Mouse (Mus musculus): Measurements from ENCODE around the gene Cited4. TPM values are rescaled to one million over a fixed set of nuclear protein-coding genes. Genes with fewer than 3 reads are reported as not detected.
A peak's percentile ranks its signal among the peaks of the same experiment; 100 is the strongest.

Gene Cited4
- polyA plus RNA-seq (2014; fragmentation: Nextera tagmentation; extraction: Ambion mirVana): 7.1 and 7.6 TPM in 2 replicates

- Histone ChIP-seq H3K27me3 (ENCODE audit: control insufficient read depth, insufficient read depth, low read length) (peaks cover 20% of the 10 kb centered on the region), H3K4me1 (ENCODE audit: control insufficient read depth, insufficient read depth, low read length) (no peaks in the 10 kb centered on the region), H3K9me3 (replicated peaks; ENCODE audit: control insufficient read depth, low read length) (no peaks in the 10 kb centered on the region), H3K36me3 (replicated peaks; ENCODE audit: control insufficient read depth, insufficient read depth, low read depth, low read length) (no peaks in the 10 kb centered on the region), H3K9ac (replicated peaks; ENCODE audit: low read length) (peak within 1 kb of the TSS; percentile 44), H3K27ac (replicated peaks; ENCODE audit: low read depth, low read length) (no peak within 1 kb of the TSS), H3K4me2 (ENCODE audit: low read depth, low read length) (peak within 1 kb of the TSS; percentile 100), H3K4me3 (ENCODE audit: low read depth, low read length) (peak within 1 kb of the TSS; percentile 58)
- under 1% methylated on average over 49 of the region's 50 CpGs for WGBS
- DNase-seq (ENCODE audit: low spot score) (peak; percentile 94), ATAC-seq (replicated peaks; ENCODE audit: insufficient number of reproducible peaks, low FRiP score, low TSS enrichment, low read depth) (peak; percentile 86)
Measured at GRCm38 (mm10) chr4:120666358-120667024, at the start of gene Cited4. Gene Cited4, plus strand, starts transcription at chr4:120666572.

DNA sequence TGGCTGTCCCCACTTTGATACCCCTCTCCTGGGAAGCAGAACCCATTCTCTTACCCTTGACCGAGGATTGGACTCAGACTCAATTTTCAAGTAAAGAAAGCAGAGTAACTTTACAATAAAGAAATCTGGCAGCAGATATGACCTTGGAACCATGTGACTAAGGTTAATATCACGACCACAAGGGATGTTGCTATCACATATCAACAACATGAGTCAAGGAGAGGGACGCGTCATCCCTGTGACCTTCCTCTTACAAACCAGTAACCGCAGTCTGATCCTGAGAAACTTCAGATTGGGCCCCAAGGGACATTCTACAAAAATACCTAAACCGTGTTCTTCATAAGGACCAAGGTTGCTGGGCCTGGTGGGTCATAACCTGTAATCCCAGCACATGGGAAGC lies 38.6 kb upstream of the Cited4 start:
- no peak for DNase-seq (ENCODE audit: low spot score)
- no peaks in the 10 kb centered on the region for H3K36me3 ChIP-seq (replicated peaks; ENCODE audit: control insufficient read depth, insufficient read depth, low read depth, low read length)
- no peak overlapping the region for H3K27ac ChIP-seq (replicated peaks; ENCODE audit: low read depth, low read length)
- H3K9ac ChIP-seq (replicated peaks; ENCODE audit: low read length): no peak overlapping the region
- H3K4me2 ChIP-seq (ENCODE audit: low read depth, low read length): no peak overlapping the region
- H3K27me3 ChIP-seq (ENCODE audit: control insufficient read depth, insufficient read depth, low read length): no peaks in the 10 kb centered on the region
- no peak for ATAC-seq (replicated peaks; ENCODE audit: insufficient number of reproducible peaks, low FRiP score, low TSS enrichment, low read depth)
- H3K4me3 ChIP-seq (ENCODE audit: low read depth, low read length): no peak overlapping the region
- H3K9me3 ChIP-seq (replicated peaks; ENCODE audit: control insufficient read depth, low read length): no peaks in the 10 kb centered on the region
- WGBS: 80% methylated on average over 6 of the region's 6 CpGs
- no peaks in the 10 kb centered on the region for H3K4me1 ChIP-seq (ENCODE audit: control insufficient read depth, insufficient read depth, low read length)

GRCm38 (mm10) chr4:120630218-120630931 lies 36.0 kb upstream of the Cited4 start:
- Histone ChIP-seq H3K9ac (replicated peaks; ENCODE audit: low read length) (no peak overlapping the region), H3K4me1 (ENCODE audit: control insufficient read depth, insufficient read depth, low read length) (no peaks in the 10 kb centered on the region), H3K27ac (replicated peaks; ENCODE audit: low read depth, low read length) (no peak overlapping the region), H3K4me3 (ENCODE audit: low read depth, low read length) (no peak overlapping the region), H3K9me3 (replicated peaks; ENCODE audit: control insufficient read depth, low read length) (no peaks in the 10 kb centered on the region), H3K36me3 (replicated peaks; ENCODE audit: control insufficient read depth, insufficient read depth, low read depth, low read length) (no peaks in the 10 kb centered on the region), H3K4me2 (ENCODE audit: low read depth, low read length) (no peak overlapping the region), H3K27me3 (ENCODE audit: control insufficient read depth, insufficient read depth, low read length) (no peaks in the 10 kb centered on the region)
- ATAC-seq (replicated peaks; ENCODE audit: insufficient number of reproducible peaks, low FRiP score, low TSS enrichment, low read depth) (no peak), DNase-seq (ENCODE audit: low spot score) (no peak)
- WGBS: 84% methylated on average over 8 of the region's 8 CpGs

DNA sequence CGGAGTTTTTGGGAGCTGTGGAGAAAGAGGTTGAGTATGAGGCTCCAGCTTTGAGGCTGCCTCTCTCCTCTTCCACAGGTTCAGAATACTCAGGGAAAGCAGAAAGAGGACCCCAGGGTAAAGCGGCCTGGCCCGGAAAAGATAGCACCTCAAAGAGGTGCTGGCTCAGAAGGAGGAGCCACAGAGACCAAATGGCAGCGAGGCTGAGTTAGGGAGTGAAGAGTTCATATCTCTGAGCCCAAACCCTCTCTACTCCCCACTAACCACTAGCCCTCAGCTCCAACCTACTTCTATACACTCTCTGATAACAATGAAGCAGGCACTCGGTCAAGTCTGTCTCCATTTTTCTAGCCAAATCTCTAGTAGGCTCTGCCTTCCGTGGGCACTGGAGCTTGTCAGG lies 34.5 kb upstream of the Cited4 start:
- 80% methylated on average over 6 of the region's 6 CpGs for WGBS
- ATAC-seq (replicated peaks; ENCODE audit: insufficient number of reproducible peaks, low FRiP score, low TSS enrichment, low read depth): no peak; the same call in 1 of the 2 replicates
- no peak overlapping the region for H3K9ac ChIP-seq (replicated peaks; ENCODE audit: low read length)
- H3K4me2 ChIP-seq (ENCODE audit: low read depth, low read length): no peak overlapping the region
- H3K36me3 ChIP-seq (replicated peaks; ENCODE audit: control insufficient read depth, insufficient read depth, low read depth, low read length): no peaks in the 10 kb centered on the region
- no peaks in the 10 kb centered on the region for H3K4me1 ChIP-seq (ENCODE audit: control insufficient read depth, insufficient read depth, low read length)
- no peak for DNase-seq (ENCODE audit: low spot score)
- H3K27me3 ChIP-seq (ENCODE audit: control insufficient read depth, insufficient read depth, low read length): no peaks in the 10 kb centered on the region
- no peaks in the 10 kb centered on the region for H3K9me3 ChIP-seq (replicated peaks; ENCODE audit: control insufficient read depth, low read length)
- H3K27ac ChIP-seq (replicated peaks; ENCODE audit: low read depth, low read length): no peak overlapping the region
- no peak overlapping the region for H3K4me3 ChIP-seq (ENCODE audit: low read depth, low read length)

GRCm38 (mm10) chr4:120635351-120635750 lies 31.0 kb upstream of the Cited4 start:
- Histone ChIP-seq H3K27me3 (ENCODE audit: control insufficient read depth, insufficient read depth, low read length) (no peaks in the 10 kb centered on the region), H3K4me2 (ENCODE audit: low read depth, low read length) (no peak overlapping the region), H3K27ac (replicated peaks; ENCODE audit: low read depth, low read length) (no peak overlapping the region), H3K36me3 (replicated peaks; ENCODE audit: control insufficient read depth, insufficient read depth, low read depth, low read length) (no peaks in the 10 kb centered on the region), H3K9ac (replicated peaks; ENCODE audit: low read length) (no peak overlapping the region), H3K9me3 (replicated peaks; ENCODE audit: control insufficient read depth, low read length) (no peaks in the 10 kb centered on the region), H3K4me3 (ENCODE audit: low read depth, low read length) (no peak overlapping the region), H3K4me1 (ENCODE audit: control insufficient read depth, insufficient read depth, low read length) (no peaks in the 10 kb centered on the region)
- 71% methylated on average over 2 of the region's 2 CpGs for WGBS
- no peak for ATAC-seq (replicated peaks; ENCODE audit: insufficient number of reproducible peaks, low FRiP score, low TSS enrichment, low read depth)
- no peak for DNase-seq (ENCODE audit: low spot score)

GRCm38 (mm10) chr4:120641946-120642345 lies 24.4 kb upstream of the Cited4 start:
- Histone ChIP-seq H3K27ac (replicated peaks; ENCODE audit: low read depth, low read length) (no peak overlapping the region), H3K4me1 (ENCODE audit: control insufficient read depth, insufficient read depth, low read length) (no peaks in the 10 kb centered on the region), H3K36me3 (replicated peaks; ENCODE audit: control insufficient read depth, insufficient read depth, low read depth, low read length) (no peaks in the 10 kb centered on the region), H3K4me2 (ENCODE audit: low read depth, low read length) (no peak overlapping the region), H3K9ac (replicated peaks; ENCODE audit: low read length) (no peak overlapping the region), H3K4me3 (ENCODE audit: low read depth, low read length) (no peak overlapping the region), H3K9me3 (replicated peaks; ENCODE audit: control insufficient read depth, low read length) (no peaks in the 10 kb centered on the region), H3K27me3 (ENCODE audit: control insufficient read depth, insufficient read depth, low read length) (no peaks in the 10 kb centered on the region)
- DNase-seq (ENCODE audit: low spot score): no peak
- ATAC-seq (replicated peaks; ENCODE audit: insufficient number of reproducible peaks, low FRiP score, low TSS enrichment, low read depth): no peak
- 90% methylated on average over 6 of the region's 6 CpGs for WGBS

DNA sequence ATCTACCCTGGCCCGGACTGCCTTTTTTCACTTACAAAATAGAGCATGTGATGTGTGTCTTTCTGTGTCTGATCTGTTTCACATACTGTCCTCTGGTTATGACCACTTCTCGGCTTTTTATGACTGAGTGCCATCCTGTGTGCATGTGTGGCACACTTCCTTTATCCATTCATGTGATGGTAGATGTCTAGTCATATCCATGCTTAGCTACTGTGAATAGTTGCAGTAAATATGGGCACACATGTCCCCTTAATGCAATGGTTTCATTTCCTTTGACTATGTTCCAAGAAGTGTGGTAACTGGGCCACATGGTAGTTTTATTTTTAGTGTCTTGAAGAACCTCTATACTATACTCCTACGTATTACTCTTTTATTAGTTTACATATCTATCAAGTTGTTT lies 22.5 kb upstream of the Cited4 start:
- no peak overlapping the region for H3K4me2 ChIP-seq (ENCODE audit: low read depth, low read length)
- no peak for DNase-seq (ENCODE audit: low spot score)
- 86% methylated on average over 3 of the region's 3 CpGs for WGBS

More for the DNA sequence above, 22.5 kb upstream of the Cited4 start:
- Histone ChIP-seq H3K27me3 (ENCODE audit: control insufficient read depth, insufficient read depth, low read length) (peaks cover 4% of the 10 kb centered on the region), H3K27ac (replicated peaks; ENCODE audit: low read depth, low read length) (no peak overlapping the region), H3K9me3 (replicated peaks; ENCODE audit: control insufficient read depth, low read length) (no peaks in the 10 kb centered on the region), H3K36me3 (replicated peaks; ENCODE audit: control insufficient read depth, insufficient read depth, low read depth, low read length) (no peaks in the 10 kb centered on the region), H3K4me3 (ENCODE audit: low read depth, low read length) (no peak overlapping the region), H3K9ac (replicated peaks; ENCODE audit: low read length) (no peak overlapping the region), H3K4me1 (ENCODE audit: control insufficient read depth, insufficient read depth, low read length) (no peaks in the 10 kb centered on the region)
- no peak for ATAC-seq (replicated peaks; ENCODE audit: insufficient number of reproducible peaks, low FRiP score, low TSS enrichment, low read depth)
